Mouse (Mus musculus): ENCODE results near the gene Jarid2. TPM values are rescaled to one million over a fixed set of nuclear protein-coding genes. Genes with fewer than 3 reads are reported as not detected.

Gene Jarid2
- polyA plus RNA-seq, 1 experiment from 2014 or later = 27.0 TPM

DNA sequence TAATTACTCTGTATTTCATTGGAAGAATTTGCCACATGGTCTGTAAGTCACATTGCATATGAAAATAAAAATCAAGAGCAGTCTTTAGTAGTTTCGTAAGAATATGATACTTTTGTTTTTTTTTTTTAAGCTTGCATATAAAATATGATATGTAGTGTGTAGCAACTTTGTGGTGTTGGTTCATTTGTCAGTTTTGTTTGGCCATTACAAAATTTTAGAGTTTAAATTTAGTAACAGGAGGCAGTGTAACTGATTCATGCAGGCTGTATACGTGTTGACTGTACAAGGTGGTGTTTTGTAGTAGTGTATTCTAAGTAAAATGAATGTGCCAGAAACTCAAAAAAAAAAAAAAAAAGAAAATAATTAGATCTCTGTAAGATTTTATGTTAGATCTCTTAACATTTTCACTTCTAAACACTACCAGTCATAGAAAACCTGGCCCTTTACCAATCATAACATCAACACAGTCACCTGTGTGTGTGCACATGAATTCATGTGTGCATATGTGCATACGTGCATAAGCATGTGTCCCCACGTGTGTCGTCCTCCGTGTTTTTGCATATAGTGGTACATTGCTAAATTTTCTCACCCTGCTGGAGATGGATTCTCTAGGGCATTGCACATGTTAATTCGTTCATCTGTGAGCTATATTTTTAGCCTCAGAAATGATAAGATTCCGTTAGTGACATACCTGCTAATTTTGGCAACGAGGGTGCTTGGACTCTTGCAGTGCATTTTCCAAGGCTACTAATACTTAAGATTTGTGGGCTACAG lies 59.3 kb downstream of the Jarid2 start:
- no peak for ATAC-seq (ENCODE audit: low read depth)
- Histone ChIP-seq H3K9me3 (ENCODE audit: control insufficient read depth, low read length) (no peaks in the 10 kb centered on the region), H3K4me3 (ENCODE audit: low read length) (no peak overlapping the region), H3K27me3 (ENCODE audit: control insufficient read depth, insufficient read depth, low read depth, low read length) (no peaks in the 10 kb centered on the region), H3K4me1 (replicated peaks; ENCODE audit: control insufficient read depth, insufficient read depth, low read length) (peaks cover 13% of the 10 kb centered on the region), H3K4me2 (ENCODE audit: low read depth, low read length) (no peak overlapping the region), H3K9ac (ENCODE audit: low read length) (no peak overlapping the region), H3K36me3 (ENCODE audit: control insufficient read depth, insufficient read depth, low read length) (no peaks in the 10 kb centered on the region), H3K27ac (ENCODE audit: low read length) (no peak overlapping the region)
- WGBS = 79% methylated on average over 9 of the region's 9 CpGs

DNA sequence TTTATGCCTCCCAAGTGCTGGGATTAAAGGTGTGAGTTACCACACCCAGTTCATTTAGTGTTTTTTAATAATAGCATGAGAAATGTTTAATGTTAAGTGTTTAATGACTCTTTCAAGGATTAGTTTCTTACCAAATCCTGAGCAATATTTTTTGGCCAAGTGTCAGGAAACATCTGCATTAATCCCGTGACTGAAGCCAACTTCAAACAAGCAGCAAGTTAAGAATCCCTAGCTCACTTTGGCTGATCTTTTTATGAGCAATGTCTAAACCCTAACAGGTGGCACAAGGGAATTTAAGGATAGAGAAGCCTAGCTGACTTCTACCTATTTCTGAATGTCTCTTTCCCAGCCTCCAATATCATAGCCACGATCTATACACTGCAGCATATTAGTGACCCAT lies 60.7 kb downstream of the Jarid2 start:
- no peak for ATAC-seq (ENCODE audit: low read depth)
- 63% methylated on average over 2 of the region's 2 CpGs for WGBS
- no peak overlapping the region for H3K4me2 ChIP-seq (ENCODE audit: low read depth, low read length)
- no peak overlapping the region for H3K4me3 ChIP-seq (ENCODE audit: low read length)
- H3K9me3 ChIP-seq (ENCODE audit: control insufficient read depth, low read length) = no peaks in the 10 kb centered on the region
- H3K27me3 ChIP-seq (ENCODE audit: control insufficient read depth, insufficient read depth, low read depth, low read length) = no peaks in the 10 kb centered on the region
- H3K9ac ChIP-seq (ENCODE audit: low read length) = no peak overlapping the region
- H3K36me3 ChIP-seq (ENCODE audit: control insufficient read depth, insufficient read depth, low read length) = no peaks in the 10 kb centered on the region
- H3K4me1 ChIP-seq (replicated peaks; ENCODE audit: control insufficient read depth, insufficient read depth, low read length) = peaks cover 19% of the 10 kb centered on the region
- no peak overlapping the region for H3K27ac ChIP-seq (ENCODE audit: low read length)

DNA sequence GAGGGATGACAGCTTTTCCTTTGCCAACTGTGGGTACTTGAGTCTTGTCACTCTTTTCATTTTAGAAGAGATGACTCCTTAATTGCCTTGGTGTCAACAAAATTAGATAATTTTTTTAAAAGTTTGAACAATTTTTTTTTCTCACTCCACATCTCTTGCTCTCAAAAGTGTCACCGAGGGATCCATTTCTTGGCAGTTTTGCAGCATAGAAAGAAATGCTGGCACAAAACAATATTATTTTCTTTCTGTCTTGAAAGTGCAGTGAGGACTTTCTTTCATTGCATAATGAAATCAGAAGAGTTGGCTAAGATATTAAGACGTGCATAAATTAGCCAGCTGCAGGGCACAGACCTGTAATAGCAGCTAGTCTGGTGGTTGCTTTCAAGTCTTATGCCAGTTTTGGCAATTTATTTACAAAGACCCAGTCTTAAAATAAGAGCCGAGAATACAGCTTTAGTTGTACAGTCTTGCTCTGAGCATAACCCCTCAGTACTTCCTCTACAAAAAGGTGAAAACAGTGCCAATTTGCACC lies 63.2 kb downstream of the Jarid2 start:
- no peak for ATAC-seq (ENCODE audit: low read depth)
- no peaks in the 10 kb centered on the region for H3K36me3 ChIP-seq (ENCODE audit: control insufficient read depth, insufficient read depth, low read length)
- H3K9me3 ChIP-seq (ENCODE audit: control insufficient read depth, low read length) = no peaks in the 10 kb centered on the region
- H3K27me3 ChIP-seq (ENCODE audit: control insufficient read depth, insufficient read depth, low read depth, low read length) = no peaks in the 10 kb centered on the region
- no peak overlapping the region for H3K27ac ChIP-seq (ENCODE audit: low read length)
- no peak overlapping the region for H3K4me3 ChIP-seq (ENCODE audit: low read length)
- WGBS = 66% methylated on average over 3 of the region's 3 CpGs
- H3K4me2 ChIP-seq (ENCODE audit: low read depth, low read length) = no peak overlapping the region
- H3K9ac ChIP-seq (ENCODE audit: low read length) = no peak overlapping the region
- peaks cover 22% of the 10 kb centered on the region for H3K4me1 ChIP-seq (replicated peaks; ENCODE audit: control insufficient read depth, insufficient read depth, low read length)

DNA sequence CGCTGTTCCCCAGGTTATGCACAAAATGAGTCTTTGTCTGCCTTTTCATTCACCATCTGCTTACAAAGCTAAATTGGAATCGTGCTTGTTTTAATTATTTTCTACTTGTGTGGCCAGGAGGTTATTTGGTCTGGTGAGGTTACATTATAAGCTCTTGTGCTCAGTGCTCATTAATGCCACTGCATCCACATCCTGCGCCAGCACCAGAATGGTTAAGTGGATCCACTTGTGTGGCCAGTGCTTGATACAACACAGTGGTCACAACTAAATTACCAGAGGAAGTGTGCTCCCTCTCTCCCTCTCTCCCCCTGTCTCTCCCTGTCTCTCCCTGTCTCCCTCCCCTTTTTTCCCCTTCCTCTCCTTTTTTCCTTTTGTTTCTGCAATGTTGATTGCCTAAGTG lies 66.6 kb downstream of the Jarid2 start:
- H3K4me2 ChIP-seq (ENCODE audit: low read depth, low read length) = no peak overlapping the region
- H3K27me3 ChIP-seq (ENCODE audit: control insufficient read depth, insufficient read depth, low read depth, low read length) = no peaks in the 10 kb centered on the region
- no peak overlapping the region for H3K9ac ChIP-seq (ENCODE audit: low read length)
- ATAC-seq (ENCODE audit: low read depth) = no peak
- peaks cover 22% of the 10 kb centered on the region for H3K4me1 ChIP-seq (replicated peaks; ENCODE audit: control insufficient read depth, insufficient read depth, low read length)
- no peaks in the 10 kb centered on the region for H3K36me3 ChIP-seq (ENCODE audit: control insufficient read depth, insufficient read depth, low read length)
- no peak overlapping the region for H3K27ac ChIP-seq (ENCODE audit: low read length)
- H3K9me3 ChIP-seq (ENCODE audit: control insufficient read depth, low read length) = no peaks in the 10 kb centered on the region
- WGBS = 44% methylated on average over 3 of the region's 3 CpGs
- no peak overlapping the region for H3K4me3 ChIP-seq (ENCODE audit: low read length)

DNA sequence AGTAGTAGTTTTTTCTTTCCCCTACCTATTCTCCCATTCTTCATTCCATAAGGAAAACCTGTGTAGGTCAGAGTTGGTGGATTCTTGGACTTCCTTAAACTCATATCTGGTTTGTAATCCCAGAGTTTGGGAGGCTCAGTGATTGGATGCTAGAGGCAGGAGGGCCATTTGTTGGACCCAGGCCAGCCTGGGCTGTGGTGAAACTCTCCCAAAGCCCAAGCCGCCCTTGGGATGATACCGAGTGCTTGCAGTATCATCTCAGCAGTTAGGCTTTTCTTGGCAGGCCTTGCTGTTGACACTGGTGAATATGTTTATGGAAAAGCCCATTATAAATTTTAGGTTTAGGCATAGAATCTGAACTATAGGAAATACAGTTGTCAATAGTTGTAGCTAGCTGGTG lies 67.5 kb downstream of the Jarid2 start:
- no peak for ATAC-seq (ENCODE audit: low read depth)
- Histone ChIP-seq H3K27me3 (ENCODE audit: control insufficient read depth, insufficient read depth, low read depth, low read length) (no peaks in the 10 kb centered on the region), H3K9me3 (ENCODE audit: control insufficient read depth, low read length) (no peaks in the 10 kb centered on the region), H3K36me3 (ENCODE audit: control insufficient read depth, insufficient read depth, low read length) (no peaks in the 10 kb centered on the region), H3K4me1 (replicated peaks; ENCODE audit: control insufficient read depth, insufficient read depth, low read length) (peaks cover 22% of the 10 kb centered on the region), H3K4me2 (ENCODE audit: low read depth, low read length) (no peak overlapping the region), H3K27ac (ENCODE audit: low read length) (no peak overlapping the region), H3K4me3 (ENCODE audit: low read length) (no peak overlapping the region), H3K9ac (ENCODE audit: low read length) (no peak overlapping the region)
- 41% methylated on average over 2 of the region's 2 CpGs for WGBS

DNA sequence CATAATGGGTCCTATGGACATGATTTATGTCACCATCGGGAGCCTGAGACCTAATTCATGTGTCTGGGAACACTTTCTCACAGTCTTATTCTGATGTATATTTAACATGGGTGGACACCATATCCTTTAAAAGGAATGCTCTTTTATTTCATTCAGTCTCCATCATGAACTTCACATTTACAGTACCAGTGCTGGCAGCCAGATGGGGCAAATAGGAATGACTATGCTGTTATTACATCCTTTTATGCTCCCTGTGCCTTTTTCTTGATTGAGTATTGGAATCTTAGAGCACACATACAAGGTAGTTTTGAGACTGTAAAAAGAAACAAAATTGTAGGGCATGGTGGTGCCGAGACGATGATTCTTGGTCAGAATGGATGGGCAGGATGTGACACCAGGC lies 69.0 kb downstream of the Jarid2 start:
- Histone ChIP-seq H3K36me3 (ENCODE audit: control insufficient read depth, insufficient read depth, low read length) (no peaks in the 10 kb centered on the region), H3K27me3 (ENCODE audit: control insufficient read depth, insufficient read depth, low read depth, low read length) (no peaks in the 10 kb centered on the region), H3K27ac (ENCODE audit: low read length) (no peak overlapping the region), H3K4me3 (ENCODE audit: low read length) (no peak overlapping the region), H3K9ac (ENCODE audit: low read length) (no peak overlapping the region), H3K9me3 (ENCODE audit: control insufficient read depth, low read length) (no peaks in the 10 kb centered on the region), H3K4me1 (replicated peaks; ENCODE audit: control insufficient read depth, insufficient read depth, low read length) (peaks cover 20% of the 10 kb centered on the region), H3K4me2 (ENCODE audit: low read depth, low read length) (no peak overlapping the region)
- no peak for ATAC-seq (ENCODE audit: low read depth)
- WGBS = 89% methylated on average over 3 of the region's 3 CpGs

DNA sequence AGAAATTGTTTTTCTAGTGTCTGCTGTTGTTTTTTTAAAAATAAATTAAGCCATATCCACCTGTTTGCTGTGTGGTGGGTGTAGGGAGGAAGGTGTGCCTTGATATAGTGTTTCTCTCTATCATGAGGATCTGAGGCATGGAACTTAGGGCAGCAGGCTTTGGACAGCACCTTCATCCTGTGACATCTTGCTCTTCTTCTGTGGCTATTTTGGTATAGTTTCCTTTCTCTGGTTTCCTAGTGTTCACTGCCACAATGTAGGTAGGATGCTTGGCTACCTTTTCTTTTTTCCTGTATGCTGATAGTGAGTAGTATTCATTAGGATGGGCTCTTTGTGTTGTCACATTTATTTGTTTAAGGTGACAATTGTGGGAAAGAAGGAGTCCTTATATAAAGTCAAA lies 69.9 kb downstream of the Jarid2 start:
- Histone ChIP-seq H3K4me3 (ENCODE audit: low read length) (no peak overlapping the region), H3K9ac (ENCODE audit: low read length) (no peak overlapping the region), H3K36me3 (ENCODE audit: control insufficient read depth, insufficient read depth, low read length) (no peaks in the 10 kb centered on the region), H3K27ac (ENCODE audit: low read length) (no peak overlapping the region), H3K4me2 (ENCODE audit: low read depth, low read length) (no peak overlapping the region), H3K27me3 (ENCODE audit: control insufficient read depth, insufficient read depth, low read depth, low read length) (no peaks in the 10 kb centered on the region), H3K4me1 (replicated peaks; ENCODE audit: control insufficient read depth, insufficient read depth, low read length) (peaks cover 23% of the 10 kb centered on the region), H3K9me3 (ENCODE audit: control insufficient read depth, low read length) (no peaks in the 10 kb centered on the region)
- no peak for ATAC-seq (ENCODE audit: low read depth)

DNA sequence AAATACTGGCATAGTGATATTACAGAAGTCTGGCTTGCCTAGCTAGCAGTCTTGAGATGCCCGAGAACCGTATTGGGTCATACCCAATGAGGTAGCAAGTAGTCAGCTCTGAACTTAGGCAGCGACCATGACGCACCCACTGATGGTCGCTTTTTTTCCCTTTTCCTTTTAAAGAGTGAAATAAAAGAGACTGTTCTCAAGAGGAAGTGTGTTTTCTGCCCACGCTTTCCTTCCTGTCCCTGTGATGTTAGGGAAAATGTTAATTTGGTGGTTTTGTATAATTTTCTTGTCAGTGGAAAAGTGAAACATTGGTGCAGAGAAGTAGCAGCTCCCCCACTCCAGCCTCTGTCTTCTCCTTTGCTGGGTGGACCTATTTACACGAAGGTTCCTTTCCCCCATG lies 70.8 kb downstream of the Jarid2 start:
- no peaks in the 10 kb centered on the region for H3K9me3 ChIP-seq (ENCODE audit: control insufficient read depth, low read length)
- H3K4me3 ChIP-seq (ENCODE audit: low read length) = no peak overlapping the region
- H3K9ac ChIP-seq (ENCODE audit: low read length) = no peak overlapping the region
- no peak overlapping the region for H3K27ac ChIP-seq (ENCODE audit: low read length)
- WGBS = 70% methylated on average over 7 of the region's 7 CpGs
- no peak for ATAC-seq (ENCODE audit: low read depth)
- H3K36me3 ChIP-seq (ENCODE audit: control insufficient read depth, insufficient read depth, low read length) = no peaks in the 10 kb centered on the region
- H3K4me1 ChIP-seq (replicated peaks; ENCODE audit: control insufficient read depth, insufficient read depth, low read length) = peaks cover 17% of the 10 kb centered on the region
- no peaks in the 10 kb centered on the region for H3K27me3 ChIP-seq (ENCODE audit: control insufficient read depth, insufficient read depth, low read depth, low read length)
- H3K4me2 ChIP-seq (ENCODE audit: low read depth, low read length) = no peak overlapping the region

DNA sequence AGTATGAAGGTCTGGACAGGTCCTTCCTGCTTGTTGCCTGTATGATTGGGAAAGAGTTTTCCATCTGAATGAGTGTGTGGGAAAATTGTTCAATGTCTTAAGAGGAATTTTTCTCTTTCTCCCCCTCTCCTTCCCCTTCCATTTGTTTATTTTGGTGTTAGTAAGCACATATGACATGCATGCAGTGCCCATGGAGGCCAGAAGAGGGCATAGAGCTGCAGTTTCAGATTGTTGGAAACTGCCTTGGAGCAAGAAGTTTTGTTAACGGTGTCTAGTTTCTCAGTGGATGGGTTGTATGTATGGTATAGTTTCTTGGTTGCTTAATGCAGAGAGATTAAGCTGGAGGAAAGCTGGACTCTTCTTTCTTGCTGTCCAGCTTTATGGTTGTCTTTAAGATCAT lies 75.6 kb downstream of the Jarid2 start:
- Histone ChIP-seq H3K27ac (ENCODE audit: low read length) (no peak overlapping the region), H3K9ac (ENCODE audit: low read length) (no peak overlapping the region), H3K4me2 (ENCODE audit: low read depth, low read length) (no peak overlapping the region), H3K27me3 (ENCODE audit: control insufficient read depth, insufficient read depth, low read depth, low read length) (no peaks in the 10 kb centered on the region), H3K4me1 (replicated peaks; ENCODE audit: control insufficient read depth, insufficient read depth, low read length) (peaks cover 6% of the 10 kb centered on the region; the same call in 1 of the 2 replicates), H3K9me3 (ENCODE audit: control insufficient read depth, low read length) (no peaks in the 10 kb centered on the region), H3K36me3 (ENCODE audit: control insufficient read depth, insufficient read depth, low read length) (no peaks in the 10 kb centered on the region), H3K4me3 (ENCODE audit: low read length) (no peak overlapping the region)
- ATAC-seq (ENCODE audit: low read depth) = no peak
- WGBS = 21% methylated on average over 1 of the region's 1 CpGs

All from lung, embryonic 16.5 days (tissue).